Mouse (Mus musculus) liver, adult 2 months (tissue): ENCODE data around the gene Creb3.

Experiments used
- CTCF ChIP-seq: fragments of 200-500 bp; IDR thresholded peaks from 2 replicates; pipeline ENCODE4 v1.5.1; 2011; ENCODE audit warnings: low read depth, low read length, control low read depth
- POLR2A ChIP-seq: fragments of 200-500 bp; IDR thresholded peaks from 2 replicates; pipeline ENCODE4 v1.6.1; 2011; ENCODE audit warnings: low read length, control low read depth; ENCODE audit not compliant: insufficient read depth; ENCODE audit errors: extremely low read depth

DNA sequence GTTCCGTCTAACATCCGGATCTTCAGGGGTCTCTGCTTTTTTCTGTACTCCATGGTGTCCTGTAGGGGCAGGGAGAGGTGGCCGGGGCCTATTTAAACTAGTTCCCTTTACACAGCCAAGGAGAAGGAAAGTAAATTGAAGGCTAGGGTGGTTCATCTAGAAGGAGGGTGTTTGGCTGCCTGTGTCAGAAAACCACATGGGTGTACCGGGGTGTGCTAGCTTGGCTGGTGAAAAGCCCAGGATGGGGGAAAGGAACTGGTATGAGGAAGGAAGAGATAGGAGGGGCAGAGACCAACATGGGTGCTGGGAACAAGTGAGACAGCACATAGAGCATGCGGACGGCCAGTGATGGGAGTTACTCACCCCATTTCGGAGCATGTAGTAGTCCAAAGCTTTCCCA is 6.2 kb upstream of the Creb3 start:
- TF ChIP-seq POLR2A (no peak), CTCF (no peak)
